Mouse (Mus musculus) midbrain, embryonic 16.5 days (tissue): Measurements from ENCODE around the gene Prdm11. TPM values are rescaled to one million over a fixed set of nuclear protein-coding genes. Genes with fewer than 3 reads are reported as not detected.
A peak's percentile ranks its signal among the peaks of the same experiment; 100 is the strongest.

Experiments
- ATAC-seq: fragments of 200-750 bp; cut with Nextera tagmentation; 2 replicates; pipeline ENCODE4 v1.8.0; 2017; ENCODE audit warnings: moderate TSS enrichment
- H3K27ac ChIP-seq: fragments of 300-500 bp; sonication (generic); 2 replicates; pipeline ENCODE4 v1.5.1; 2014; ENCODE audit warnings: mild to moderate bottlenecking, low read length, mixed read lengths
- H3K27me3 ChIP-seq: fragments of 300-500 bp; sonication (generic); 2 replicates; pipeline ENCODE4 v1.6.1; 2014; ENCODE audit warnings: low read depth, low read length, mixed read lengths; ENCODE audit not compliant: control insufficient read depth, insufficient read depth
- H3K36me3 ChIP-seq: fragments of 300-500 bp; sonication (generic); 2 replicates; pipeline ENCODE4 v1.6.1; 2014; ENCODE audit warnings: mild to moderate bottlenecking, low read length, moderate library complexity, mixed read lengths; ENCODE audit not compliant: control insufficient read depth, insufficient read depth
- H3K4me1 ChIP-seq: fragments of 300-500 bp; sonication (generic); 2 replicates; pipeline ENCODE4 v1.6.1; 2014; ENCODE audit warnings: mild to moderate bottlenecking, low read length, mixed read lengths; ENCODE audit not compliant: control insufficient read depth, insufficient read depth
- H3K4me2 ChIP-seq: fragments of 300-500 bp; sonication (generic); 2 replicates; pipeline ENCODE4 v1.6.1; 2014; ENCODE audit warnings: mild to moderate bottlenecking, low read length, mixed read lengths
- H3K4me3 ChIP-seq: fragments of 300-500 bp; sonication (generic); 2 replicates; pipeline ENCODE4 v1.5.1; 2014; ENCODE audit warnings: low read depth, mild to moderate bottlenecking, low read length, moderate library complexity, mixed read lengths
- H3K9ac ChIP-seq: fragments of 300-500 bp; sonication (generic); 2 replicates; pipeline ENCODE4 v1.6.1; 2014; ENCODE audit warnings: low read depth, low read length, mixed read lengths
- H3K9me3 ChIP-seq: fragments of 300-500 bp; sonication (generic); replicated peaks from 2 replicates; pipeline ENCODE4 v1.6.1; 2014; ENCODE audit warnings: mild to moderate bottlenecking, low read length, mixed read lengths; ENCODE audit not compliant: control insufficient read depth, poor library complexity, severe bottlenecking
- WGBS: fragments of 180-500 bp; shearing (Covaris S2); extraction: QIAGEN DNeasy Blood & Tissue Kit; methylation state at CpG from one replicate; pipeline ENCODE4 v1.1.7; 2014; 5-methylcytosine and 5-hydroxymethylcytosine counted together
- polyA plus RNA-seq: library from polyadenylated mRNA; unstranded; fragments of >200 nt; fragmentation: Nextera tagmentation; extraction: Ambion mirVana; gene quantifications from 2 replicates; pipeline ENCODE4 v1.2.1, GENCODE M21; 2015

Prdm11 gene
- polyA plus RNA-seq, 1 experiment from 2014 or later = 2.1 TPM

DNA sequence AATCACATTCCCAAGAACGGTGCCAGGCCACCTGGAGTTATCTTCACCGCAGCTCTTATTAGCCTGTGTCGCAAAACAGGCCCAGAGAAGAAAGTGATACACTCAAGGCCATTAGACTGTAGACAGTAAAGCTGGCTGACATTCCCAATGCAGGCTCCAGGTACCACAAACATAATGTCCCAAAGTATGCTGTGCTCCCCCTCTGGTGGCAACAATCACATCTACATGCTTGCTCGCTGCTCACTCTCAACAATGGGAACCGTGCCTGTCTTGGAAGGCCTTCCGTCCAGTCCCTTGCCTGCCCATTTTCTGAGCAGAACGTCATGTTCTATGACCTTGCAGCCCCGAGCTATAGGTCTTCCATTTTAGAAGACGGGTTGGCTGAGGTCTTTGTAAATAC is 34.0 kb downstream of the Prdm11 start:
- ATAC-seq = no peak
- Histone ChIP-seq H3K27ac (no peak overlapping the region), H3K36me3 (peaks cover 5% of the 10 kb centered on the region; the same call in 1 of the 2 replicates), H3K4me1 (peaks cover 10% of the 10 kb centered on the region), H3K4me3 (no peak overlapping the region), H3K4me2 (no peak overlapping the region), H3K9me3 (no peaks in the 10 kb centered on the region), H3K9ac (no peak overlapping the region), H3K27me3 (no peaks in the 10 kb centered on the region)
- 93% methylated on average over 9 of the region's 9 CpGs for WGBS

DNA sequence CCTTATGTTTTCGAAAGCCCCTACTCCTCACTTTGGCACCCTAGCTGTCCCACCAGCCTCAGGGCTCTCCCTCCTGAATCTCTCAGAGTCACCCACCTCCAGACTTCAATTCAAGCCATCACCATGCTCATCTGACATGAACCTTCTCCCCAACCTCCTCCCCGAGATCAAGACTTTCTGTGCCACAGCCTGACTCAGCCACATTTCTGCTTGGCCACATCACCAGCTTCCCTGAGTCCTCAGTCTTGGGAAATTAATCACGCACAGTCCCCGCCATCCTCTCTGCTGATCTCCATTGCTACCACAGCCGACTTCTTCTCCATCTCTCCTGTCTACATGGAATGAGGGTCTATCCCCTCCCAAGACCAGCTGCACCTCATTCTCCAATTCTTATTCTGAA is 34.5 kb downstream of the Prdm11 start:
- no peak overlapping the region for H3K4me3 ChIP-seq
- H3K4me2 ChIP-seq = no peak overlapping the region
- H3K9ac ChIP-seq = no peak overlapping the region
- no peak for ATAC-seq
- peaks cover 10% of the 10 kb centered on the region for H3K4me1 ChIP-seq
- WGBS = 96% methylated on average over 5 of the region's 5 CpGs
- H3K36me3 ChIP-seq = peaks cover 5% of the 10 kb centered on the region; the same call in 1 of the 2 replicates
- H3K9me3 ChIP-seq = no peaks in the 10 kb centered on the region
- H3K27ac ChIP-seq = no peak overlapping the region
- H3K27me3 ChIP-seq = no peaks in the 10 kb centered on the region

DNA sequence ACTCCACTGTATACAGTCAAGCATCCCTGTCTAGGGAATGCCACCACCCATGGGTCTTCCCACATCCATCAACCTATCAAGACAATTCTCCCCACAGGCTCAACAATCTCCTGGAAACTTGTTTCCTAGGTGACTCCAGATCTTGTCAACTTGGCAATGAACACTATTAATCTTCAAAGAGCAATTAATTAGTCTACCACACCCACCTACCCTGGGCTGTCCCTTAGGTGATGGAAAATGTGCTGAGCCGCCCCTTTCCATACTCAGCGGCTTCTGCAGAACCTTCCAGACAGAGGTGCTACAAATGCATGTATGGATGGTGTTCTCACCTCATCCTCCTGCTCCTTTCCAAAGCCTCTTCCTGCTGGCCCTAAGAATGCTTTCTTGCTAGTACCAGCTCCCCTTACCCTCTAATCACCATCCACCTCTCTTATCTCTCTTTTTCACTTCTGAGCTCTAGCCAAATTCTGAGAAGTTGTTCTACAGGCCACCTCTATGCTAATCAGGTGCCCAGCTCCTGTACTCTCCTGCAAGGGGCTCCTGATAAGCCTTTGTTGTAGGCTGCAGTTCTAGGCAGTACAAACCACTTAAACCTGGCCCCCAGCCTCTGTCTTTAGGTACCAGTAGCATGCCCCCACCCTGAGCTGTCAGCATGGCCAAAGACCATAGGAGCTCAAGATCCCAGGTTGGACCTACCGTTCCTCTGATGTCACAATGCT is 37.8 kb downstream of the Prdm11 start:
- H3K4me3 ChIP-seq = no peak overlapping the region
- no peak for ATAC-seq
- H3K36me3 ChIP-seq = peaks cover 5% of the 10 kb centered on the region; the same call in 1 of the 2 replicates
- no peaks in the 10 kb centered on the region for H3K4me1 ChIP-seq
- H3K4me2 ChIP-seq = no peak overlapping the region
- WGBS = 96% methylated on average over 3 of the region's 3 CpGs
- no peak overlapping the region for H3K27ac ChIP-seq
- H3K27me3 ChIP-seq = no peaks in the 10 kb centered on the region
- no peak overlapping the region for H3K9ac ChIP-seq
- no peaks in the 10 kb centered on the region for H3K9me3 ChIP-seq

GRCm38 (mm10) chr2:93005028-93005427 is 40.9 kb downstream of the Prdm11 start:
- 69% methylated on average over 4 of the region's 4 CpGs for WGBS
- Histone ChIP-seq H3K9ac (no peak overlapping the region), H3K4me2 (no peak overlapping the region), H3K9me3 (no peaks in the 10 kb centered on the region), H3K27me3 (no peaks in the 10 kb centered on the region), H3K27ac (no peak overlapping the region), H3K4me1 (no peaks in the 10 kb centered on the region), H3K36me3 (0 out of 2 replicates have a peak, but pooled peaks cover 2% of the 10 kb centered on the region), H3K4me3 (no peak overlapping the region)
- no peak for ATAC-seq

DNA sequence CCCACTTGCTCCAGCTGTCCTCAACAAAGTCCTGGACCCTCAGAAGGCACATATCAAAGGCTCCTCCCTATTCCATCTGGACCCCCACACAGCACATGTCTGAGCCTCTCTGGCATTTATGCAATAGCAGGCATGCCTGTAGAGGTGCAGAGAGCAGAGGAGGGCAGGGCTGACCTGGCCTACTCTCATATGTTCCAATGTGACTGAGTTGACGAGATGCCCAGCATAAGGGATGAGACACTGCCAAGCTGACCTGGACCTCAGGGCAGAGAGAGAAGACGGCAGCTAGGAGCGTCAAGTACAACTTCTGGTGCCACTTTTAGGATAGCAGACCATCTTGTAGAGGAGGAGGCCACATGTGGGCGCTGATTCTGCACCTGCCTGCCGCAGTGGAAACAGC is 54.0 kb downstream of the Prdm11 start:
- ATAC-seq = no peak
- H3K27ac ChIP-seq = no peak overlapping the region
- 95% methylated on average over 5 of the region's 5 CpGs for WGBS
- H3K4me2 ChIP-seq = no peak overlapping the region
- no peaks in the 10 kb centered on the region for H3K9me3 ChIP-seq
- no peak overlapping the region for H3K9ac ChIP-seq
- H3K36me3 ChIP-seq = peaks cover 5% of the 10 kb centered on the region; the same call in 1 of the 2 replicates
- H3K4me3 ChIP-seq = no peak overlapping the region
- no peaks in the 10 kb centered on the region for H3K27me3 ChIP-seq
- peaks cover 8% of the 10 kb centered on the region for H3K4me1 ChIP-seq

DNA sequence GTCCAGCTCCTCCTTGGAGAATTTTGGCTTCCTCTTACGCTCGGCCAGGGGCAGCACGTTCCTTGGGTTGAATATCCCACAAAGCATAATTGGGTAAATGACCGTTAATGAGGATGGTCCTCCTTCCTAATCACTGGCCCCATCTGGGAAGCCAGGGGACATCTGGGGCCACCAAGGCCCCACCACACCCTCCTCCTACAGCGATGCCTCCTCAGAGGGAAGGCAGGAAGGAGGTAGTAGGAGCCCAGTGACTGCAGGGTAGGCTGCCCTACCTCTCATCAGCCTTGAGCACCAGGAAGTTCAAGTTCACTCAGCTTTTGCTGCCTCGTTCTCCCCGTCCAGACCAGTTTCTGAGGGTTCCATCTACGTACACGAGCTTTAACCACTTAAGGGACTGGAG is 56.4 kb downstream of the Prdm11 start:
- no peaks in the 10 kb centered on the region for H3K9me3 ChIP-seq
- peaks cover 8% of the 10 kb centered on the region for H3K4me1 ChIP-seq
- H3K27me3 ChIP-seq = no peaks in the 10 kb centered on the region
- H3K27ac ChIP-seq = no peak overlapping the region
- no peak overlapping the region for H3K4me3 ChIP-seq
- no peak overlapping the region for H3K4me2 ChIP-seq
- WGBS = 83% methylated on average over 9 of the region's 9 CpGs
- no peak overlapping the region for H3K9ac ChIP-seq
- H3K36me3 ChIP-seq = peaks cover 10% of the 10 kb centered on the region; the same call in 1 of the 2 replicates
- no peak for ATAC-seq

DNA sequence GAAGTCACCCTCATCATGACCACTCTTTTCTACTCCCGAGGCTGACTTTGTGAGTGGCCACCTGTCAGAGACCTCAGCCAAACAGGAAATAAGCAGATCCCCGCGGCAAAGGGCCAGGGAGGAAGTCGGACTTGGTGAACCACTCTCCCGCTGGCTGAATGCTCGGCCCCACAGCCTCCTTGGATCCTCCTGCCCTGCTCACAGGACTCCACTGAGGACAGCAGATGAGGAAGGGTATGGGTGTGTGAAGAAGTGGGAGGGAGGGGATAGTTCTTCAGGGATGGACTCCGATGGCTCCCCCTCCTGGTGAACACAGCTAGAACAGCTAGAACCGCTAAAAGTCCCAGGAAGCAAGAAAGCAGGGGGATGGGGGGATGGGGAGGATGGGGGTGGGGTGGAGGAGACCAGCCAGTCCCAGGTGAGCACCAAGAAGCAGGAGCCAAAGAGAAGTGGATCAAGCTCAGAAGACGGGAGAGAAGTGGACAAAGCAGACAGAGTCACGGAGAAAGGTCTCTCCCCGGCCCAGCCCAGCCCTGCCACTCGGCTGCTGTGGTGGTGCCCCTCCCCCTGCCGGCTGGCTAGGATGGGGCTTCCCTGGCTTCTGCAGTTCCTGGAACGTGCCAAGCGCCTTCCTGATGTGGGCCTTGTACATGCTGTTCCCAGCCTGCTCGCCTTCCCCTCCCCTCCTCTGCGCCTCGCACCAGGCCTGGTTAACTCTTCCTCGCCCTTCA is 57.9 kb downstream of the Prdm11 start:
- peak overlapping the region; percentile 27; the same call in 1 of the 2 replicates for H3K9ac ChIP-seq
- WGBS = 24% methylated on average over 19 of the region's 19 CpGs
- H3K27ac ChIP-seq = peak overlapping the region; percentile 20; the same call in 1 of the 2 replicates
- peaks cover 8% of the 10 kb centered on the region; the same call in 1 of the 2 replicates for H3K36me3 ChIP-seq
- no peaks in the 10 kb centered on the region for H3K27me3 ChIP-seq
- peak; percentile 83 for ATAC-seq
- no peaks in the 10 kb centered on the region for H3K9me3 ChIP-seq
- H3K4me1 ChIP-seq = peaks cover 8% of the 10 kb centered on the region
- peak overlapping the region; percentile 5; the same call in 1 of the 2 replicates for H3K4me2 ChIP-seq
- H3K4me3 ChIP-seq = no peak overlapping the region

GRCm38 (mm10) chr2:92987108-92987618 is 58.8 kb downstream of the Prdm11 start:
- Histone ChIP-seq H3K27ac (no peak overlapping the region), H3K36me3 (peaks cover 8% of the 10 kb centered on the region; the same call in 1 of the 2 replicates), H3K4me1 (peaks cover 8% of the 10 kb centered on the region), H3K4me3 (no peak overlapping the region), H3K9ac (no peak overlapping the region), H3K9me3 (no peaks in the 10 kb centered on the region), H3K27me3 (no peaks in the 10 kb centered on the region), H3K4me2 (no peak overlapping the region)
- no peak for ATAC-seq
- WGBS = 75% methylated on average over 7 of the region's 7 CpGs

DNA sequence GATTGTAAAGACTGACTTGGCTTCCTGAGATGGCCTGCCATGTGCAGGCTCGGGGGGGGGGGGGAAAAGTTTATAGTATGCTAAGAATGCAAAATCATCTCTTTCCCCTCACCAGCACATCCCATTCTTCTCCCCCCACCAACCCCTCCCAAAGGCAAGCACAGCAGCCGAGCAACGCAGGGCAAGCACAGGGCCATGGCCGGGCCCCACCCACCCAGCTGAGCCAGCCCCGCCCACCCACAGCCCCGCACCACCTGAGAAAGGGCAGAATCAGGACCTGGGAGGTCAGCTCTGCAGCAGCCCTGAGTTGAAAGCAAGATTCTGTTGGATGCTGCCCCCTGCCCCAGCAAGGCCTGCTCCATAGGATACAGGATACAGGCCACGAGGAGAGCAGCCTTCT is 60.4 kb downstream of the Prdm11 start:
- WGBS = 61% methylated on average over 7 of the region's 7 CpGs
- no peak overlapping the region for H3K4me2 ChIP-seq
- no peak overlapping the region for H3K9ac ChIP-seq
- H3K4me3 ChIP-seq = no peak overlapping the region
- peaks cover 6% of the 10 kb centered on the region; the same call in 1 of the 2 replicates for H3K36me3 ChIP-seq
- no peak for ATAC-seq
- no peaks in the 10 kb centered on the region for H3K27me3 ChIP-seq
- no peaks in the 10 kb centered on the region for H3K9me3 ChIP-seq
- no peak overlapping the region for H3K27ac ChIP-seq
- peaks cover 8% of the 10 kb centered on the region for H3K4me1 ChIP-seq
